Mouse (Mus musculus) midbrain, embryonic 16.5 days (tissue): ENCODE results near the gene Spag6. TPM values are rescaled to one million over a fixed set of nuclear protein-coding genes. Genes with fewer than 3 reads are reported as not detected.

ENCODE experiments used
- ATAC-seq: fragments of 200-750 bp; cut with Nextera tagmentation; 2 replicates; pipeline ENCODE4 v1.8.0; 2017; ENCODE audit warnings: moderate TSS enrichment
- H3K27ac ChIP-seq: fragments of 300-500 bp; sonication (generic); 2 replicates; pipeline ENCODE4 v1.5.1; 2014; ENCODE audit warnings: mild to moderate bottlenecking, low read length, mixed read lengths
- H3K27me3 ChIP-seq: fragments of 300-500 bp; sonication (generic); 2 replicates; pipeline ENCODE4 v1.6.1; 2014; ENCODE audit warnings: low read depth, low read length, mixed read lengths; ENCODE audit not compliant: control insufficient read depth, insufficient read depth
- H3K36me3 ChIP-seq: fragments of 300-500 bp; sonication (generic); 2 replicates; pipeline ENCODE4 v1.6.1; 2014; ENCODE audit warnings: mild to moderate bottlenecking, low read length, moderate library complexity, mixed read lengths; ENCODE audit not compliant: control insufficient read depth, insufficient read depth
- H3K4me1 ChIP-seq: fragments of 300-500 bp; sonication (generic); 2 replicates; pipeline ENCODE4 v1.6.1; 2014; ENCODE audit warnings: mild to moderate bottlenecking, low read length, mixed read lengths; ENCODE audit not compliant: control insufficient read depth, insufficient read depth
- H3K4me2 ChIP-seq: fragments of 300-500 bp; sonication (generic); 2 replicates; pipeline ENCODE4 v1.6.1; 2014; ENCODE audit warnings: mild to moderate bottlenecking, low read length, mixed read lengths
- H3K4me3 ChIP-seq: fragments of 300-500 bp; sonication (generic); 2 replicates; pipeline ENCODE4 v1.5.1; 2014; ENCODE audit warnings: low read depth, mild to moderate bottlenecking, low read length, moderate library complexity, mixed read lengths
- H3K9ac ChIP-seq: fragments of 300-500 bp; sonication (generic); 2 replicates; pipeline ENCODE4 v1.6.1; 2014; ENCODE audit warnings: low read depth, low read length, mixed read lengths
- H3K9me3 ChIP-seq: fragments of 300-500 bp; sonication (generic); replicated peaks from 2 replicates; pipeline ENCODE4 v1.6.1; 2014; ENCODE audit warnings: mild to moderate bottlenecking, low read length, mixed read lengths; ENCODE audit not compliant: control insufficient read depth, poor library complexity, severe bottlenecking
- WGBS: fragments of 180-500 bp; shearing (Covaris S2); extraction: QIAGEN DNeasy Blood & Tissue Kit; methylation state at CpG from one replicate; pipeline ENCODE4 v1.1.7; 2014; 5-methylcytosine and 5-hydroxymethylcytosine counted together
- polyA plus RNA-seq: library from polyadenylated mRNA; unstranded; fragments of >200 nt; fragmentation: Nextera tagmentation; extraction: Ambion mirVana; gene quantifications from 2 replicates; pipeline ENCODE4 v1.2.1, GENCODE M21; 2015

The Spag6 gene
- polyA plus RNA-seq, 1 experiment from 2014 or later: 0.10 TPM

DNA sequence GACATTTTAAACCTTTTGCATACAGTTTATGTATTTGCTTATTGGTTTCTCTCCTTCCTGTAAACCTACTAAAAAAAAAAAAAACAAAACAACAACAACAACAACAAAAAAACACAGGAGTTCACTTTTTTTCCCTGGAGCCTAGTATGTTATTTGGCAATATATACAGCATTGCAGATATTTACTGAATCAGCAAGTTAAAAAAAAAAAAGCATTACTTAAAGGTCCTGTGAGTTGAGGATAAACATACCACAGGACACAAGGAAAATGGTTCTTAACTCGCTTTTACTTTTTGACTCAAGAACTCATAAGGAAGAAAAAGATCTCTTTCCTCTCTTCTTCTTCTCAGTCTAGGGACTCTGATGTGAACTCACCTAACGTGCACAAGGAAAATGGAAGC is 74.6 kb downstream of the Spag6 start:
- 97% methylated on average over 2 of the region's 2 CpGs for WGBS
- H3K27me3 ChIP-seq: no peaks in the 10 kb centered on the region; the same call in 1 of the 2 replicates
- no peak overlapping the region for H3K27ac ChIP-seq
- H3K9me3 ChIP-seq: 0 out of 2 replicates have a peak, but pooled peaks cover 4% of the 10 kb centered on the region
- no peak overlapping the region for H3K9ac ChIP-seq
- H3K4me3 ChIP-seq: no peak overlapping the region
- no peak for ATAC-seq
- peaks cover 6% of the 10 kb centered on the region; the same call in 1 of the 2 replicates for H3K4me1 ChIP-seq
- no peaks in the 10 kb centered on the region for H3K36me3 ChIP-seq
- no peak overlapping the region for H3K4me2 ChIP-seq

DNA sequence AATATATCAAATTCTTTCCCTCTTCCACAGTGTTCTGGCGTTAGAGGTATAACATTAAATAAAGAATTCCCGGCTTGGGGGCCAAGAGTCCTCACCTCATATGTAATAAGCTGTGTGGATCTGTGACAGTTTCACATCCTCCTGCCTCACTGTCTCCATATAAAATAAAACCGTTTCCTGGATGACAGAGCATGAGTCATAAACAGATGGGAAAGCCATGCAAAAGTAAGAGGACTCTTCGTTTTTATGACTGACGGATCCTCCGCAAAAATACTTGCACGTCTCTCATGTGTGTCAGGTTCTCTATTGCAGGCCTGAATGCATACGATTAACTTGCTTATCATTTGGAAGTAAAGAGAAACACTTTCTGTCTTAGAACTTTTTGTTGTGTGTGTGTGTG is 78.6 kb downstream of the Spag6 start:
- WGBS: 89% methylated on average over 8 of the region's 8 CpGs

DNA sequence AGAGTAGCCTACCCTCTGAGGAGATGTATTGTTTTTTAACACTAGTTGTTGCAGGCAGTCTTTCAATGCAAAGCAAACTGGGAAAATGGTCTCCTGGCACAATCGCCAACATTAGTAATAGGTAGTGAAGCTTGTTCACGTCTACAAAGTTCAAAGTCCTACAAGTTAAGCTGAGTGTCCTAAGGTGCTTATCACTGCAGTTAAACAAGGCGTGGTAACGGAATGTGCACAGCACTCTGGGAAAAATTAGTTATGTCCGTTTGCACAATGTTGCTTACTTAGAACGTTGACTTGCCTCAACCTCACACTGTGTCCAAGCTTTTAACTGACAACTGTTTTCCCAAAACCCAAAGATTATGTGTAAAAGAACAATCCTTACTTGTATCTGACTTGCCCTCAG is 80.5 kb downstream of the Spag6 start:
- Histone ChIP-seq H3K4me2 (no peak overlapping the region), H3K4me3 (no peak overlapping the region), H3K27me3 (no peaks in the 10 kb centered on the region; the same call in 1 of the 2 replicates), H3K9ac (no peak overlapping the region), H3K27ac (no peak overlapping the region), H3K36me3 (no peaks in the 10 kb centered on the region), H3K9me3 (0 out of 2 replicates have a peak, but pooled peaks cover 4% of the 10 kb centered on the region), H3K4me1 (peaks cover 4% of the 10 kb centered on the region; the same call in 1 of the 2 replicates)
- 91% methylated on average over 6 of the region's 6 CpGs for WGBS
- no peak for ATAC-seq

More for the DNA sequence above, 78.6 kb downstream of the Spag6 start:
- H3K4me2 ChIP-seq: no peak overlapping the region
- no peaks in the 10 kb centered on the region for H3K4me1 ChIP-seq
- no peak overlapping the region for H3K4me3 ChIP-seq
- H3K27ac ChIP-seq: no peak overlapping the region
- no peak overlapping the region for H3K9ac ChIP-seq
- H3K36me3 ChIP-seq: no peaks in the 10 kb centered on the region
- ATAC-seq: no peak
- no peaks in the 10 kb centered on the region; the same call in 1 of the 2 replicates for H3K27me3 ChIP-seq
- 0 out of 2 replicates have a peak, but pooled peaks cover 4% of the 10 kb centered on the region for H3K9me3 ChIP-seq

DNA sequence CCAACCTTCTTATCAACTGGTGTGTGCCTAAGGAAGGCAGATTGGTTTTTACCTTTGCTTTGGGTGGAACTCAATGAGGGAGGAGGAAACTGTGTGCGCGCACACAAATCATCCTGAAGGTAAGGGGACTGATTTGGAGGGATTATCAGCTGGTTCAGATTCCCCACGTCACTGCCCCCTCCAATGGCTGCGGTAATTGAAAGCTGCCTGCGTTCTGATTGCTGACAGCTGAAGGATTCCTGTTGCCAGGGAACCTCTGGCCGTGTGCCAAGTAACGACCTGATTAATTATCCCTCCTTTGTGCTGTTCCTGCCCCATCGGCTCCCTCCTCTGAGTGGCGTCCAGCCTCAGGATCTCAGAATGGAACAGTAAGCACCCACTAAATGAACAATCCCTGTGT is 84.4 kb downstream of the Spag6 start:
- Histone ChIP-seq H3K36me3 (no peaks in the 10 kb centered on the region), H3K27me3 (no peaks in the 10 kb centered on the region), H3K9me3 (no peaks in the 10 kb centered on the region), H3K4me1 (peaks cover 4% of the 10 kb centered on the region; the same call in 1 of the 2 replicates), H3K4me3 (0 out of 2 replicates have a peak overlapping the region, but pooled peaks have one; percentile 1), H3K27ac (no peak overlapping the region), H3K4me2 (peak overlapping the region; percentile 21), H3K9ac (0 out of 2 replicates have a peak overlapping the region, but pooled peaks have one; percentile 2)
- 3% methylated on average over 9 of the region's 9 CpGs for WGBS
- ATAC-seq: peak; percentile 82

DNA sequence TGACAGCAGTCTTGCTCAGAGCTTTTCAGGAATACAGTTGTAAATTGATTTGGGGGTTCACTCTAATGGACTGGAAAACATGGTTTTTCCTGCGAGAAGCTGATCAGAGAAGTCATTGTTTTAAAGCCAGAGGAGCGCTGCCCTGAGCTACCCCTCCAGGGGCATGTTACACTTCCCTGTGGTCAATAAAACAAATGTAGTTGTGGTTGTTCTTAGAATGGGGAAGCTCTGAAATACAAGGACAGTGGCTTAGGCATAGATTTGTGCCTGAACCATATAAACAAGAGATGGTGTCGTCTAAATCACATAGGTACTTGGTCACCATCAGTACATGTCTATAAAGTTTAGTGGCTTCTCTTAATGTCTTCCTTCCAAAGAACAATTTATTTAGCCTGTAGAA is 86.0 kb downstream of the Spag6 start:
- WGBS: 67% methylated on average over 3 of the region's 3 CpGs
- Histone ChIP-seq H3K4me1 (peaks cover 4% of the 10 kb centered on the region; the same call in 1 of the 2 replicates), H3K27me3 (no peaks in the 10 kb centered on the region), H3K36me3 (no peaks in the 10 kb centered on the region), H3K9me3 (no peaks in the 10 kb centered on the region), H3K27ac (no peak overlapping the region), H3K4me3 (no peak overlapping the region), H3K4me2 (no peak overlapping the region), H3K9ac (no peak overlapping the region)
- no peak for ATAC-seq

DNA sequence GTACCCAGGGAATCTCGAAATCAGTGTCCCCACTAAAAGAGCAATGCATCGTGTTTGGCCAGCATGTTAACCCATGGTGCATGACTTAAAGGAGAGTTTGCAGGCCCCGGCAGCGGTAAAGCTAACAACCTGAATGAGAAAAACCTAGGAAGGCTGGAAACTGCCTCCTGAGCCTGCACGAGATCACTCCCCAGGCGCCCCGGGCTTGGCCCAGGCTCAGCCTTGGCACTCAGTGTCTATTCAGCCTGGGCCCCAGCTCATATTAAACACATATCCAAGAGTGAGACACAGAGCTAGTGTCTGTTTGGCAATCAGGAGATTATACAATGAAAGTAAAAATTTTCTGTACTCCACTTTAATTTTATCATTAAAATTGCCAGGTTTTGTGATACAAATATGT is 87.5 kb downstream of the Spag6 start:
- WGBS: 72% methylated on average over 7 of the region's 7 CpGs
- no peak for ATAC-seq
- no peak overlapping the region for H3K4me3 ChIP-seq
- H3K27ac ChIP-seq: no peak overlapping the region
- no peaks in the 10 kb centered on the region for H3K9me3 ChIP-seq
- peaks cover 4% of the 10 kb centered on the region; the same call in 1 of the 2 replicates for H3K4me1 ChIP-seq
- no peaks in the 10 kb centered on the region for H3K36me3 ChIP-seq
- H3K27me3 ChIP-seq: no peaks in the 10 kb centered on the region
- H3K4me2 ChIP-seq: no peak overlapping the region
- no peak overlapping the region for H3K9ac ChIP-seq

DNA sequence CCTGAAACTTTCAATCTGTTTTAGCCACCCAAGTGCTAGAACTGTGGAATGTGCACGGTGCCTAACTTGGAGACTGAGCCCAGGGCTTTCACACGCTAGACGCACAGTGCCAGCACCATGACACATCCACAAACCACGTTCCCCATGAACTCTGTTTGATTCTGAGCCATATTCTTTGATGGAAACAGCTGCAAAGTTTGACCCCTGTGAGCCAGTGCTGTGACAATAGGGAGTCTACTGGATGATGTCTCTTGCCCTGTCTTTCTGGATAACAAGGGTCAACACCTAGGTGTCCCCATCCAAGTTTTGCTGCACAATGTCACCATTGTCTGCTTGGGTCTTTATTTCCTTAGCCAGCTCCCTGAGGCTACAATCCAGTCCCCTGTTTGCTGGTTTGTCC is 100.4 kb downstream of the Spag6 start:
- H3K4me2 ChIP-seq: no peak overlapping the region
- H3K27ac ChIP-seq: no peak overlapping the region
- peaks cover 9% of the 10 kb centered on the region for H3K4me1 ChIP-seq
- no peaks in the 10 kb centered on the region for H3K9me3 ChIP-seq
- H3K36me3 ChIP-seq: no peaks in the 10 kb centered on the region
- WGBS: 79% methylated on average over 4 of the region's 4 CpGs
- no peak overlapping the region for H3K9ac ChIP-seq
- H3K4me3 ChIP-seq: no peak overlapping the region
- no peaks in the 10 kb centered on the region; the same call in 1 of the 2 replicates for H3K27me3 ChIP-seq
- ATAC-seq: no peak

DNA sequence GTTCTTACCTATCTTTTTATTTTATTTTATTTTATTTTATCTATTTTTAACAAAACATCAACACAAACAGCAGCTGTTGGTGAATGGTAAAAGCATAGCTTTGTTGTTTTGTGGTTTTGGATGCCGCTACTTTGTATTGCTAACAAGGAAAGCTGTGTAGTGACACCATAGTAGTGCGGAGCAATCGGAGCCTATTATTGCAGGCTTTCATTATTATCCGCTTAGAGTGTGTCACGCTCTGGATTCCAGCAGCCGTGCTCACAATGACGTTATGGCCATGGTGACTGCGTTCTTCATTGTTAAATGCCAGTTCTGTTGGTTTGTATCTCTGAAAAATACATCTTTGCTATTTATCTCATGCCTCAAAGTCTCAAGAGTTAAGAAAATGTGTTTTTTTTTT is 103.9 kb downstream of the Spag6 start:
- Histone ChIP-seq H3K9me3 (no peaks in the 10 kb centered on the region), H3K4me3 (no peak overlapping the region), H3K36me3 (no peaks in the 10 kb centered on the region), H3K9ac (no peak overlapping the region), H3K4me2 (peak overlapping the region; percentile 29), H3K4me1 (peaks cover 24% of the 10 kb centered on the region), H3K27ac (no peak overlapping the region), H3K27me3 (no peaks in the 10 kb centered on the region)
- WGBS: 7% methylated on average over 8 of the region's 8 CpGs
- ATAC-seq: no peak

DNA sequence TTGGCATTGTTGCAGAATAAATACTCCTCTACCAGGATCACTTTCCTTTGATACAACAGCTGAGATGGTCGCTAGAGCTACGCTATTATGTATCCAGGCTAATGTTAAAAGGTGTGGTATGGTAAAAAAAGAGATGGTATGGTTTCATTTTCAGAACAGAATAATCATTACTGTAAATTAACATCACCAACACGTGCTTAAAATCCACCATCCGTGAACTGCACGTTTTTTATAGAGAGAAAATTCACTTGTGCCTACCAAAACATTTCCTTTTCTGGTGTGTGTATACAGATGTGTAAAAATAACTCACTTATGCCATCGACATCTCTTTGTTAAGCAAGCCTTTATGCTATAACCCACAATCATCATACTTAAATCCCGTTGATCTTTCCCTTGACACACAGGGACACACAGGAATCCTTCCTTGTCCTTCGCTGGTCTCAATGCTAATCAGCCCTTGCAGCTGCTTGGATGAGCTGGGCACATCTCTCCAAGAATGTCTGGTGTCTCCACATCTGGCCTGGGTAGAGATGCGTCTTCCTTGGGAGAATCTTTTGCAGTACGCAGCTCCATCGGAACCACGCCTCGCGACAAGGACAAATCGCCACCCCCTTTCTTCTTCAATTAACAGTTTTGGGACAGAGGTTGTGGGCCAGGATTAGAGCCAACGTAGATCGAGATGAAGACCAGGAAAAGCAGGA is 105.6 kb downstream of the Spag6 start:
- H3K27me3 ChIP-seq: no peaks in the 10 kb centered on the region
- H3K36me3 ChIP-seq: no peaks in the 10 kb centered on the region
- peak overlapping the region; percentile 45 for H3K4me3 ChIP-seq
- peak; percentile 57 for ATAC-seq
- peaks cover 24% of the 10 kb centered on the region for H3K4me1 ChIP-seq
- peak overlapping the region; percentile 67 for H3K4me2 ChIP-seq
- 6% methylated on average over 17 of the region's 17 CpGs for WGBS
- no peaks in the 10 kb centered on the region for H3K9me3 ChIP-seq
- H3K27ac ChIP-seq: peak overlapping the region; percentile 71
- H3K9ac ChIP-seq: peak overlapping the region; percentile 64
